Mouse (Mus musculus): Measurements from ENCODE around the gene Nucks1. TPM values are rescaled to one million over a fixed set of nuclear protein-coding genes. Genes with fewer than 3 reads are reported as not detected.
A peak's percentile ranks its signal among the peaks of the same experiment; 100 is the strongest.

The Nucks1 gene
- polyA plus RNA-seq, 2 experiments from 2014 or later = 39.1 to 46.2 TPM

DNA sequence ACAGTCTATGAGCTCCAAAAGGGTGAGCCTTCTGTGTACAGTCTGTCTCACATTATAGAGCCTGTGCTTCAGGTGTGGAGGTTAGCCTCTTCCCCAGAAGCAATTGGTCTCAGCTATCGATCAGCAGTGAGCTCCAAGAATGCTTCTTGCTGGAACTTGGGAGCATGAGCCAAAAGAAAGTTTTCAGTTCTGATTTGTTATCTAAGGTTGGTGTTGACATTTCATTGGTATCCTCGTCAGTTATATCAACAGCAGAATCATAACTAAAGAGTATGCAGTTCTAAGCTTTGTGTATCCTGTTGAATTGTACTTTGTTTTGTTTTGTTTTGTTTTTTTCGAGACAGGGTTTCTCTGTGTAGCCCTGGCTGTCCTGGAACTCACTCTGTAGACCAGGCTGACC lies 11.8 kb downstream of the Nucks1 start:
- ATAC-seq = no peak

DNA sequence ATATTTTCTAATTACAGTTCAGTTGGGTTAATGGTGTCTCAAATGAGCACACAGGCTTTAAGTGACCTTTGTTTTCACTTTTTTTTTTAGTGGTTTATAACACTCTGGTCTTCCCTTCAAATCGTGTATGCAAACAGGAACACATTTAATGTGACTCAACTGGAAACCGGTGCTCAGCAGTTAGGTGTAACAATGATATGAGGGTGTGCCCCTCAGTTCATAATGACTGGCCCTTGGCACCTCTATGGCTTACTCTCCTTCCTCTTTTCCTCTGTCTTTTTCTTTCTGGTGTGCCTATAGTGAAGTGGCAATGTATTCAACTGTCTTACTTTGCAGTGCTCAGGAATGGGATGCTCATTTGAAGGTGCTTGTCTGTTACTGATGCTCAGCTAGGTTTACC lies 23.1 kb downstream of the Nucks1 start:
- no peak for ATAC-seq

DNA sequence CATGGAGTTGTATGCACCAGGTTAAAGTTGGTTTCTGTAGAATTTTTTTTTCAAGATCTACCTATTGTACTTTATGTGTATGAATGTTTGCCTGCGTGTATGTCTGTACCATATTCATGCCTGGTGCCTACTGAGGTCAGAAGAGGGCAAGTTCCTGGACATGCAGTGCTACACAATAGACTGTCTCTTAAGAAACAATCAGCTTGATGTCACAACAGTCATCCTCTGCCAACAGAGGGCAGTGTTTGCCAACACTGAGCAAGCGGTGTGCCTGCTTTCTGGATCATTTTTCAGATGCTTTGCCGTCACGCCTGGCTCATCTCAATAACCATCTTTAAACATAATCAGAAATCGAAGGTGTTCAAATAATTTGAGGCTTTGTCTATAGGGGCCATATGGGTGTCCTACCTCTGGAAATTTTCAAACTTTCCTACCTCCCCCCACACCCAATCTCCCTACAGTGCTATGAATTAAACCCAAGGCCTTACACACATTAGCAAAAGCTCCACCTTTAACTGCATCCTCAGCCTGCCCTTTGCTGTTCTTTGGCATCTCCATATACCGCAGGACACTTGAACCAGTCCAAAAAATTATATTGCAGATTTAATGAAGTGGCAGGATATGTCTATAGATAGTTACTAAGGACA lies 27.4 kb downstream of the Nucks1 start:
- ATAC-seq = peak; percentile 39

DNA sequence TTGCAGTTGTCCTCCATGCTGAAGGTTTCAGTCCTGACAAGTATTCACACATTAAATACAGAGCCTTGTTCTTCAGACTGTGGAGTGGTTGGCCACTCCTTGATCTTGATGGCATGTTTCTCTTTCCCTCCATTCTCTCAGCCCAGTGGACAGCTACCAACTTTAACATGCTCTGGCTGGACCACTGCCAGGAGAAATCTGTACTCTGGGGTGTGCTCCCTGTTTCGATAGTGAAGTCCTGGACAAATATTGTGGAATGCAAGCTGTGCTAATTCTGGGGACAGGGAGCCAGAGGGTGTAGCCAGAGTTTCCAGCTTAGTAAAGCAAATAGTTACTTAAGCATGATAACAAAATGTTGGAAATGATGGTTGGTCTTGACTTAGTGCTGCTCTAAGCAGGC lies 28.5 kb downstream of the Nucks1 start:
- ATAC-seq = no peak

DNA sequence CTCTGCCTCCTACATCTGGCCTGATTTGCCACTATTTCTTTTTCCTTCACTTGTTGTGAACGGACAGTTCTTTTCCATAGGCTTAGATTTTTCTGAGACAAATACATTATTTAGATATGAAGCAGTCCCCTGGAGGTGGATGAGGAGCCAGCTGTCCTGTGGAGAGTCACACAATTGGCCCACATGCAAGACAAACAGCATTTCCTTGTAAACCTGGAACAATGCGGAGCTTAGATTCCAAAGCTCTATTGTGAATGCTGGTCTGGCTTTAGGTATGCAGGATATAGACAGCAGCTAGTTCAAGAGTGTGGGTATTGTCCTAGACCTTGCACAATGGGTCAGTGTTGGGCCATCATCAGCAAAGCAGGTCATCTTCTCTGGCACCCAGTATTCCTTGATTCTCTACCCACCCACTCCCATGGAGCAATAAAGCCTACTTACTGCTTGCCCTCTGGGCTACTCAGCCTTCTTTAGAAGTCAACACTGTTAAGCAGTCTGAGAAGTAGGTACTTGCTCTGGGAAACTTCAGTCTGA lies 30.4 kb downstream of the Nucks1 start:
- ATAC-seq = no peak

DNA sequence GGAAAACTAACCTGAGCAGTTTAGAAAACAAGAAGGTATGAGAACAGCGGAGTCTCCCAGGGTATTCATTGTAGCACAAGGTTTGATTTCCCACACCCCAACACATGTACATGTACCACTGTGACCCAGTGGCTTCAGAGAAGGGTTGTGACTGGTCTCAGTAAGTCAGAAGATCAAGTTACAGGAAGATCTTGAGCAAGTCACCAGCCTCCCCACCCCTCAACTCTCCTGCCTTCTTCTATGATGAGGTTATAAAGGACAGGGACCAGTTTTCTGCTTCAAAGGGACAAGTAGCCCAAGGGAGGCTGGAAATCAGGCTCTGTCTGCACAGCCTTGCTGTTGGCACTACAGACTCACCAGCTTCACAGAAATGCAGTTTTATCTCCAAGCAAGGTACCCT lies 31.2 kb downstream of the Nucks1 start:
- ATAC-seq = no peak

DNA sequence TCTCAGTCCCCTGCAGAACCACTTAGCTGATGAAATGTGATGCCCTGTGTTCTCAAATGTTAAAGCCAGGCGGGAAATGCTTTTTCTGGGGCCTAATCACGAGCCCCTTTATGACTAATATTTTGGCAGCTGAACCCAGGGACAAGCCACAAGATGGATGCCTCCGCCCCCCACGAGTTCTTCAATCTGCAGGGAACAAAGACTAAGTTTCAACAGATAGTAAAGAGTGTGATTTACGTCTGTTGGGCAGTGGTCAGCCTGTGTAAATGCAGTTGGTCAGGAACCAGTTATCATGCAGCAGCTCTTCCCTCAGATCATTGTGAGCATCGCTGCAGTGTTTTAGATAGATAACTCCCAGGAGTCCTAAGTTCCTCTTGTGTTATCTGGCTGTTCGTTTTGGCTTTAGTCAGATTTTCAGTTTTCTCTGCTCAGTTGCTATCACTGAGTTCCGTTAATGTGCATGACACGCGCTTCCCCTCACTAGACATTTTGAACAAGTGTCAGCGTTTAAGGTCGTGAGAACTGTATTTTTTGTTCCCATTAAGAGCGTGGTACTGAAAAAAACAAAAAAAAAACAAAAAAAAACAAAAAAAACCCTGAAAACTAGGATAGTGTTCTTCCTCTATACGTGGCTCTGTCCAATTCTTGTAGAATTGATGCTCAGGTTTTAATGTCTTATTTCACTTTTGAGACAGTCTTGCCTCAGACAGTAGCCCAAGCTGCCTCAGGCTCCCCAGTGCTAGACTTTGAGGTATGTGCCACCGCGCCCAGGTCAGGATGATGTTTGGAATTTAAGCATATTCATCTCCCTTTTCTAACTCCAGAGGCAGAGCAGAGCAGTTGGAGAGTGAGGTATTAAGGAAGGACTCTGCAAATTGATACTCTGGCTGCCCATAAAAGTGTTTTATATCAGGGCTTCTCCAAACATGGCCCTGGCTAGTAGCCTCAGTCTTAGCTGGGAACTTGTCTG lies 32.6 kb downstream of the Nucks1 start:
- ATAC-seq = no peak

DNA sequence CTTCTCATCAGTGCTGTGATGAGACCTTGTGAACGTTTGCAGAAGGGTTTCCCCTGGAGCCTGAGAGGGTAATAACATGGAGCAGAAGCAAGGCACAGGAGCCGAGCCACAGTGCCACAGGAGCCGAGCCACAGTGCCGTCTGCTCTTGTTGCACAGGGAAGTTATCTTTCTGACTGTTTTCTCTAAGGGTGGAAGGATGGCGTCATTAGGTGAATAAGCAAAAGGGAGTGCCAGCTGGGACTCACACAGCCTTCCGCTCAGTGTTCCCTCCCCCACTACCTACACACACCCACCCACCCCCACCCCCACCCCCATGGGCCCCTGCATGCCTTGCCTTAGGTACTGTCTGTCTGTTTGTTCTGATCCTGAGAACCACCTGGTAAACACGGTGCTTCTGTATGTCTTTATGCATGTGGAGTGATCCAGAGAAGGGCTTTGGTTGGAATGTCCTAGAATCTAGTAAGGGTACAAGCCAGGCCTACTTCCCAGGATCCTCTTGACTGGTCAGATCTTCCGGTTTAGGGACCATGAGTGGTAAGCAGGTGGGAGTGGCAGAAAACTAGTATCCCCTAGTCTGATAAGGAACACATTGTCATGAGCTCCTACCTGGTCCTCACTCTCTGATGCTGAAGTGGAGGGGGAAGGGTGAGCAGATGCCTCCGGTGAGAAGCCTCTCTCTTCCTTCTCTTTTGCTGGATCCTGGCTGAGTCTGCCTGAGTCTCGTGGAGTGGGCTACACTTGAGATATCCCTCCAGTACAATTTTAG lies 35.5 kb downstream of the Nucks1 start:
- no peak for ATAC-seq

DNA sequence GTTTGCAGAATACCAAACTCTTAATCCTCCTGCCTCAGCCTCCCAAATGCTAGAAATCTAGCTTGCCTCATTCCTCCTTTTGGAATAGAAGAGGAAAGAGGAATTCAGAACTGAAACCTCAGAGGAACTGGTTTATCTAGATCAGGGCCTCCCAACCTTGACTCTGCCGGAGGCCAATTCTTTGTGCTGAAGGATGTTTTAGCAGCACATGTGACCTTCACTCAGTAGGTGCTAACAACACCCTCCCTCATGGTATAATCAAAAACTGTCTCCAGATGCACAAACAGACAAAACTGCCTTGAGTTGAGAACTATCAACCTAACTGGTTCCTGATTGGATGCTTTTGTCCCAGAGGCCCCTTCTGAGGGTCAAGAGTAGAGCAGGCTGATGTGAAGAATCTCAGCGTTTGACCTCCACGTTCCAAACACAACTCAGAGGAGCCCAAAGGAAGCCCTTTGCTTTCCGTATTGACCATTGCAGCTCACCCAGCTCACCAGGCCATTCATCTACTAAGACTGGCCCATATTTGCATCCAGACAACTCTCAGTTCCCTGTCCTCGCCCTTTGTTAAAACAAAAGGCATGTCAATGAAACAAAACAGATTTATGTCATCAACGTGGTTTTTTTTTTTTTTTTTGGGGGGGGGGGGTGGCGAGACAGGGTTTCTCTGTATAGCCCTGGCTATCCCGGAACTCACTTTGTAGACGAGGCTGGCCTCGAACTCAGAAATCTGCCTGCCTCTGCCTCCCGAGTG lies 36.3 kb downstream of the Nucks1 start:
- ATAC-seq = no peak

DNA sequence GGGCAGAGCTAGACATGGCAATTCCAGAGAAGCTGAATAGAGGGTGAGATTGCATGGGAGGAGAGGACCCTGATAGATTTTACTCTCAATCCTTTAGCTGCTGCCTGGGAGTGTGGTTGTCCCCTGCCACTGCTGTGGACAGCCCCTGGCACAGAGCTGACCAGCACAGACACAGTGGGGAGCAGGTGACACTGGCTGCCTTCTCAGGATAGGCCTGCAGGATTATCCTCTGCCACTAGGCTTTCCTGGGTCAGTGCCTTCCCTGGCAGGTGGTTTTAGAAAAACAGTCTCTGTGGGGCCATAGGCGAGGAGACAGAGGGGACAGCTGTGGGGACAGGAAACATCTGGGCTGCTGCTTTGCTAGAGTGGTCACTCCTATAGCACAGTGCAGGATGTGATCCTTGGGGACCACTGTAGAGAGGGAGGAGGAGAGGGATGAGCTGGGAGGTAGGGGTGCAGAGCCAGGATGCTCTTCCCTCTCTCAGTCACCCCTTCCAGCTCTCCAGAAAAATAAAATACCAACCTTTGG lies 37.7 kb downstream of the Nucks1 start:
- no peak for ATAC-seq

DNA sequence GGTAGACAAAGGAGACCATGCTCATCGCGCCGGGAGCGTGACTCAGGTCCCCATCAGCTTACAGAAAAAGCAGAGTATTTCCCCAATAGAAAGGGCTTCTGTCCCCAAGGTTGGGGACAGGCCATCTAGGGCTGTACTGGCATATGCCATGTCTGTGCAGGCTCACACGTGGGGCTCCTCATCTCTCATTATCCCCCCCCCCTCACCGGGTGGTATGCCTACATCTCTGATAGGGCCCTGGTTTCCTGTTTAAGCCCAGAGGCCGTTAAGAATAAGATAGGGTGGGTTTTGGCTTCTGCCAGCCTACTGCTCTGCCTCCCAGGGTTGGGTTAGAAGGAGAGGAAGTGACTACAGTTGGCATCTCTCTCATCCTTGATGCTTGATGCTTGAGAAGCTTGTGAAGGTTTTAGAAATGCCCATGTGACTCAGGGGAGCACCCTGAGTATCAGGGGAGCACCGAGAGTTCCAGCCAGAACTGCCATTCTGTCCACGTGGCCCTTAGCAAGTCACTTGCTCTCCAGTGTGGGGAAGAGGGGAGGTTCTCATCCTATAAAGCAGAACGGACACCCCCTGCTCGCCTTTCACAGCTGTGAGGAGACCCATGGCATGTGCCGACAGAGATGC lies 44.0 kb downstream of the Nucks1 start:
- no peak for ATAC-seq

DNA sequence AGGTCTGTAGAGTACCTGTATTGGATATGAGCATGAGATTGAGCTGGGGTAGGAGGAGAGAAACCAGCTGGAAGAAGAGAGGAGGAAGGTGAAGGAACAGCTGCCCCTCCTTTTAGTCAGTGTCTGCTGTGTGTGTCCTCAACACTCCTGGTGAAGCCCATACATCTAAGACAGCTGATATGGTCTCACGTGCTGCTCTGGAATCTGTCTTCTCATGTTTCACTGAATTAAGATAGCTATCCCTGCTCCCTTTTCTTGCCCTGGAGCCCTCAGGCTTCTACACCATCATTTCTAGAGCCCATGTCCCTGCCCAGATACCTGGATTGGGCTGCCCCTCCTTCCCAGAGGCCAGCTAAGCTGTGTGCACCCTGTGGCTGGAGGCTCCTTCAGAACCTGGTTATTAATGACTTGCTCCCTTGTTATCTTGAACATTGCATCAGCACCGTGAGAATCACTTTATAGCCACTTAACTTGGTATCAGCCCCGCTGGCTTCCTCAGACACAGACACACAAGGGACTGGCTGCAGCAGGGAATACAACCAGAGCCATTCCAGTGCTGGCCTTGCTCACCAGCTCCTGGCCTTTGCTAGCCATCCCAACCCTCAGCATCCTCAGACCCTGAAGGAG lies 44.9 kb downstream of the Nucks1 start:
- no peak for ATAC-seq

DNA sequence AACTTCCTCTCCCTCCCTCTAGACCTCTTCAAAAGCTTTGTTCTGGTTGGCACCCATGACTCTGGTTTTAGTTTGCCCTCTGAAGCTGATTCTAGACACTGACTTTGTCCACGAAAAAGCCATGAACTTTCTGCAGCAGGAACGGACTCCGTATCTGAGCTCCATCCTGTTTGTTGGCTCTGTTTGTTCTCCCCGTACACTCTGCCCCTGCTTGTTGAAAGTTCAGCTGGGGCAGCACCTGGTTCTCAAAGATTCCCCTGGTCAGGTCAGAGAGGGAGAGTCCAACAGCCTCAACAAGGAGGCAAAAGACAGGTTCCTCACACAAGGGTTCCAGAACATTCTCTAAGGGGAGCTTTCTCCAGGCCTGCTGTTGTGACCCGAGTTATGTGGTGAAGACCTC lies 47.1 kb downstream of the Nucks1 start:
- no peak for ATAC-seq

DNA sequence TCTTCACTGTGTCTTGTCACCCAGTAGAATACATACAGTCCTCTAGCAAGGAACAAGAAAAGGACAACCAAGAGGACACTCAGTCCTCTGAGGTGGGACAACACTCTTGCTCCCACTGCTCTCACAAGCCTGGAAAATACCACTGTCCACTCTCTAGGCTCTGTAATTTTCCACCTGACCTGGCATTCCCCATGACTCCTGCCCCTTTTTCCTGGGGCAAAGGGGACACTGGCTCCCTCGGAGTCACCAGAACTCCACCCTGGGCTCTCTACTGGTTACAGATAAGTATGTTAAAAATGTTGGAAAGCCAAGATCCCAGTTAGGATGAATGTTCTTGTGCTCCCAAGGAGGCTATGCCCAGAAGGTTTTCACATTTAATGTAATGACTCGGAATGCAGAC lies 50.7 kb downstream of the Nucks1 start:
- ATAC-seq = no peak

DNA sequence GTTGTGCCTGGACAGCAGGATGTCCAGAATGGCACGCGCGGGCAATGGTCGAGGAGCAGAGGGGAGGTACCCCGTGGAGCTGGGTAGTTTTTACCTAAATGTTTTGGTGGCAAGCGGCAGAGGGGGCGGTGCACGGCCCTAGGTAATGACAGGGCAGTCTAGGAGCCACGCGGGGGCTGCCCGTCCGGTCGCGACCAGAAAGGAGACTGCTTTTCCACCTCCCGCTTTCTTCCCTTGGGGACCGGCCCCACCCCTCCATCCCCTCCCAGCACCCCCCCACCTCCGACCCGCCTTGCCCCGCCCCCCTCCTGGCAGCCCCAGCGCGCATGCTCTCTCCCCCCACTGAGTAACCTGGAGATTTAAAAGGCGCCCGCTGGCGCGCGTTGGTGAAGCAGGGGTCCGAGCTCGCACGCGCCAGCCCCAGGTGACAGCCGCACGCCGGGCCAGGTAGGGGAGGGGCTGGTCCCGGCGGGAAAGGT lies 52.3 kb downstream of the Nucks1 start, which contains the start of gene Slc45a3:
Gene Slc45a3 (plus strand): TSS at position 362 of the 479 bp plus-strand sequence.
- no peak for ATAC-seq

DNA sequence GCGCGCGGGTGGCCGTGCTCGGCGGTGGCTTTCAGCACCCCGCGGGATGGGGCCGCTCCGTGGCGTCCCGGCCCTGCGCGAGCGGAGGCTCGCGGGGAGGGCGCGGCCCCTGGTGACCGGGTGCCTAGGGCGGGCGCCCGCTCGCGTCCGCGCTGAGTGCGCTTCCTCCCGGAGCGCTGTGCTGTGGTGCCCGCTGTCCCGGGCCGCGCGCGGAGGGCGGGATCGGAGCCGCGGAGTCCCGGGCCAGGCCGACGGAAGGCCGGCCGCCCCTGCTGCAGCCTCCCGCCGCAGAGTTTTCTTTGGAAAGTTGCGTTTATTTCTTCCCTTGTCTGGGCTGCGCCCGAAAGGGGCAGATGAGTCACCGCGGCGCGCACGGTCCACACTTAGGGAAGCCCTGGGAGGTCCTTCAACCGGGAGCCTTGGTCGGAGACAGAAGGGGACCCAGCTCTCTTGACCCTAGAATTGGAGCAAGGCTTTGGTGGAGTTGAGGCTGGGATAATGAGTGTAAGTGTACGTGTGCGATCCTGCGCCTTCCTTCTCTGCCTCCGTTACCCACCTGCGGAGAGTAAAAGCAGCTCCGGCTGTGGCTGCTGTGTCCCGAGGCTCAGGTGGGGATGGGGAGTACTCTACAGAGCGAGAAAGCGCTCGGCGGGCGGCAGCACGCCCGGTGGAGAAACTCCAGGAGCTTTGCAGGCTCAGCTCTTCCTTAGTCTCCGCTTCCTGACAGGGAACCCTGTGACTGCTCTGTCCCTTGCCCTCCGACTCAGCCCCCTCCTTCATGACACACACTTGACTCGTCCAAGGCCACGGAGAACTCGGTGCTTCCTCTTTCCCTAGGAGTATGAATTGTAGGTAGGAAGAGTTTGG lies 53.0 kb downstream of the Nucks1 start:
- peak; percentile 32 for ATAC-seq

DNA sequence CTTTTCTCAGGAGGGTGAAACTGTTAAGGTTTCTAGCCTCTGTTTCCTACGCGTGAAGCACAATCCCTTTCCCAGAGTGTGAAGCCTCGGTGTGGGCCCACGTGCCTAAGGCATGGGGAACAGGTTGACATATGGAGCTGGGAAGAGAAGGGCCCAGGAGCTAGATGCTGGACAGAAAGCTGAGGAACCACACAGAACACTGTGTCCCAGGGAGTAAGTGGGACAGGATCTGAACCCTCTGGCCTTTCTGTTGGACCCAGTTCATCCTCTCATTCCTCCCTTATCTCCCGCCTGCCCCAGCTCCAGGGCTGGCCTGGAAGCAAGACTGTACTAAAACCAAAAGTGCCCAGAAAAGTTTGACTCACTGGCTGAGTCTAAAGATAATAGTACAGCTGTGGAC lies 53.8 kb downstream of the Nucks1 start:
- ATAC-seq = no peak

DNA sequence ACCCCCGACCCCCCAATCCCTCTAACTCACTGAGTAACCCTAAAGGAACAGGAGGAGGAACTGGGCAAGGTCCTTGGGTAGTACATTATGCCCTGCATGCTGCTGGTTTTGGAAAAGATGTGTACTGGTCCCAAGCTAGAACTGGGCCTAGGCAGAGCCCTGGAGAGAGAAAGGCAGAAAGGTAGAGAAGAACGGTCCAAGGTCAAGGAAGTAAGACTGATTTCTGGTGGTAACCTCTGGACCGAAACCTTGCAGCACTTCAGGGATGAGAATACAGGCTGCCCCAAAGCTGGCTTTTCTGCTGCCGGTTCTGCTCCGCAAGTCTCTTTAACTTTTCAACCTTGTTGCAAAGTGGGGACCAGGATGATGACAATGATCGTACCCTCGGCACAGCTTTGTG lies 54.2 kb downstream of the Nucks1 start:
- no peak for ATAC-seq

DNA sequence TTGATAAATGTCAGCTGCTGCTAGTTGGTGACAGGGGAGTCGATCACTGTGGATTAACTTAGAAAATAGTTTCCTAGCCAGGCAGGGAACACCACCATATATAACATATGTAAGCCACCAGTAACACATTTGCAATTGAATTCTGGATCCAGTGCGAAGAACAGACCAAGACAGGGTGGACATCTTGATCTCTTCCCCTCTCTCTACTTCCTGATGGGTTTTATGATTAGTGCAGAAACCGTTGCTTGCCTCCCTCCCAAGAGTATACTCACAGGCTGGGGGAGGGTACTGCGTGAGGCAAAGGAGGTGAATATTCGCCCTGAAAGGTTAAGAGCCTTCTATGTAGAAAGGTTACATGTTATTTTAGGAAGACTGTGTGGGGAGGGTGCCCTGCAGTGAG lies 55.5 kb downstream of the Nucks1 start:
- ATAC-seq = no peak

DNA sequence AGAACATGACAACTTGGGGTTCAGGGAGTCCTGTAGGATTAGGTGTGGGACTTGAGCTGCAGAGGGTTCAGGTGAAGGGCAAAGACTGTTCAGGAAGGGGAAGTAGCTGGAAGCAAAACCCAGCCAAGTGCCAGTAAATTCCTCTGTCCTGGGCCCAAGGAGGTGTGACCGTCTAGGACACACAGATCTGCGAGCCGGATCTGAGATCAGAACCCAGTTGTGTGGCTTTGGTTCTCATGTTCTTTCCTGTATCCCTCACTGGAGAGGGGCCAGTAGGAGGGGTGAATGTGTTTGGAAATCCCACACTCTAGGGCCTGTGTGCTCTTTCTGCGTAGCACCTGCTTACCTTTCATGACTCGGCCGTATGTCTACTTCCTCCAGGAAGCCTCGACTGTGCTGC lies 57.0 kb downstream of the Nucks1 start:
- no peak for ATAC-seq

Data from CD4-positive, CD25-positive, alpha-beta regulatory T cell, adult 4 months (primary cell).